Mouse (Mus musculus) testis, adult 2 months (tissue): ENCODE results near the gene Sub1.

ENCODE experiments used
- CTCF ChIP-seq: fragments of 200-500 bp; IDR thresholded peaks from 2 replicates; pipeline ENCODE4 v1.5.1; 2012; ENCODE audit warnings: low read depth, mild to moderate bottlenecking, inconsistent platforms, low read length, moderate library complexity; ENCODE audit not compliant: control insufficient read depth, insufficient read depth, insufficient replicate concordance
- POLR2A ChIP-seq: fragments of 200-500 bp; IDR thresholded peaks from 2 replicates; pipeline ENCODE4 v1.6.1; 2012; ENCODE audit warnings: low read depth, mild to moderate bottlenecking, inconsistent platforms, low read length, moderate library complexity; ENCODE audit not compliant: control insufficient read depth

GRCm38 (mm10) chr15:11954190-11954589, 42.6 kb downstream of the Sub1 start:
- TF ChIP-seq CTCF (no peak), POLR2A (no peak)
